Mouse (Mus musculus) kidney, postnatal 0 days (tissue): ENCODE data around the gene Cyp2t4. TPM values are rescaled to one million over a fixed set of nuclear protein-coding genes. Genes with fewer than 3 reads are reported as not detected.

ENCODE experiments used
- ATAC-seq: fragments of 200-750 bp; cut with Nextera tagmentation; replicated peaks from 2 replicates; pipeline ENCODE4 v1.8.0; 2017; ENCODE audit warnings: low read depth, moderate number of reproducible peaks, moderate TSS enrichment, moderate library complexity; ENCODE audit not compliant: low FRiP score
- DNase-seq: peaks from one replicate; pipeline ENCODE4 v3.0.0-alpha.2; 2016; ENCODE audit warnings: low spot score
- H3K27ac ChIP-seq: fragments of 300-500 bp; sonication (generic); 2 replicates; pipeline ENCODE4 v1.5.1; 2014; ENCODE audit warnings: mild to moderate bottlenecking
- H3K27me3 ChIP-seq: fragments of 300-500 bp; sonication (generic); 2 replicates; pipeline ENCODE4 v1.6.1; 2014; ENCODE audit warnings: low read length, mixed read lengths; ENCODE audit not compliant: insufficient read depth
- H3K36me3 ChIP-seq: fragments of 300-500 bp; sonication (generic); 2 replicates; pipeline ENCODE4 v1.6.1; 2014; ENCODE audit warnings: low read length, mixed read lengths; ENCODE audit not compliant: insufficient read depth
- H3K4me1 ChIP-seq: fragments of 300-500 bp; sonication (generic); replicated peaks from 2 replicates; pipeline ENCODE4 v1.6.1; 2014; ENCODE audit warnings: antibody characterized with exemption, low read length, mixed read lengths; ENCODE audit not compliant: insufficient read depth
- H3K4me2 ChIP-seq: fragments of 300-500 bp; sonication (generic); 2 replicates; pipeline ENCODE4 v1.6.1; 2014; ENCODE audit warnings: mild to moderate bottlenecking, low read length, moderate library complexity, mixed read lengths
- H3K4me3 ChIP-seq: fragments of 300-500 bp; sonication (generic); replicated peaks from 2 replicates; pipeline ENCODE4 v1.5.1; 2014; ENCODE audit warnings: low read depth, low read length
- H3K9ac ChIP-seq: fragments of 300-500 bp; sonication (generic); 2 replicates; pipeline ENCODE4 v1.6.1; 2014; ENCODE audit warnings: low read depth, low read length
- H3K9me3 ChIP-seq: fragments of 300-500 bp; sonication (generic); replicated peaks from 2 replicates; pipeline ENCODE4 v1.6.1; 2016; ENCODE audit warnings: low read length, inconsistent platforms, mixed read lengths
- CTCF ChIP-seq: IDR thresholded peaks from 2 replicates; pipeline ENCODE4 v1.5.1; 2016; ENCODE audit warnings: antibody characterized with exemption, low read depth, mild to moderate bottlenecking, moderate library complexity
- WGBS: fragments of 180-500 bp; shearing (Covaris S2); extraction: QIAGEN DNeasy Blood & Tissue Kit; methylation state at CpG from one replicate; pipeline ENCODE4 v1.1.7; 2014; 5-methylcytosine and 5-hydroxymethylcytosine counted together
- polyA plus RNA-seq: library from polyadenylated mRNA; unstranded; fragments of >200 nt; fragmentation: Nextera tagmentation; extraction: Ambion mirVana; gene quantifications from 2 replicates; pipeline ENCODE4 v1.2.1, GENCODE M21; 2015

The Cyp2t4 gene
- polyA plus RNA-seq, 1 experiment from 2014 or later, result not detected

GRCm38 (mm10) chr7:27165007-27165655 lies 11.6 kb downstream of the Cyp2t4 start:
- no peak for ATAC-seq

GRCm38 (mm10) chr7:27165696-27166095 lies 12.2 kb downstream of the Cyp2t4 start:
- WGBS, result 3% methylated on average over 8 of the region's 8 CpGs
- no peak for TF ChIP-seq CTCF
- H3K9ac ChIP-seq, result peak overlapping the region; percentile 69
- peaks cover 30% of the 10 kb centered on the region; the same call in 1 of the 2 replicates for H3K4me1 ChIP-seq
- peak overlapping the region; percentile 93 for H3K27ac ChIP-seq
- H3K9me3 ChIP-seq, result no peaks in the 10 kb centered on the region
- DNase-seq, result no peak
- no peaks in the 10 kb centered on the region for H3K27me3 ChIP-seq
- H3K4me2 ChIP-seq, result peak overlapping the region; percentile 66
- H3K36me3 ChIP-seq, result peaks cover 3% of the 10 kb centered on the region; the same call in 1 of the 2 replicates
- no peak for ATAC-seq
- H3K4me3 ChIP-seq, result peak overlapping the region; percentile 62

More at GRCm38 (mm10) chr7:27165007-27165655, 11.6 kb downstream of the Cyp2t4 start:
- no peak for TF ChIP-seq CTCF
- DNase-seq, result no peak
- peaks cover 34% of the 10 kb centered on the region; the same call in 1 of the 2 replicates for H3K4me1 ChIP-seq
- no peaks in the 10 kb centered on the region for H3K27me3 ChIP-seq
- no peaks in the 10 kb centered on the region for H3K9me3 ChIP-seq
- H3K4me3 ChIP-seq, result peak overlapping the region; percentile 62
- peaks cover 3% of the 10 kb centered on the region; the same call in 1 of the 2 replicates for H3K36me3 ChIP-seq
- H3K9ac ChIP-seq, result peak overlapping the region; percentile 69
- H3K27ac ChIP-seq, result peak overlapping the region; percentile 93
- 58% methylated on average over 22 of the region's 23 CpGs for WGBS
- H3K4me2 ChIP-seq, result peak overlapping the region; percentile 66

- no peaks in the 10 kb centered on the region for H3K9me3 ChIP-seq
- ATAC-seq, result peak; percentile 81
- peaks cover 7% of the 10 kb centered on the region; the same call in 1 of the 2 replicates for H3K36me3 ChIP-seq
- no peaks in the 10 kb centered on the region for H3K27me3 ChIP-seq
- H3K4me2 ChIP-seq, result peak overlapping the region; percentile 66
- peak; percentile 87 for DNase-seq
- peak overlapping the region; percentile 62 for H3K4me3 ChIP-seq
- WGBS, result 1% methylated on average over 22 of the region's 43 CpGs
- peak overlapping the region; percentile 69 for H3K9ac ChIP-seq
- no peak for TF ChIP-seq CTCF
- peaks cover 27% of the 10 kb centered on the region; the same call in 1 of the 2 replicates for H3K4me1 ChIP-seq
- H3K27ac ChIP-seq, result peak overlapping the region; percentile 93
These were observed 12.7 kb downstream of the Cyp2t4 start for GRCm38 (mm10) chr7:27166229-27166613.

GRCm38 (mm10) chr7:27166614-27167474 lies 13.3 kb downstream of the Cyp2t4 start, which contains the start of gene Egln2:
Egln2 (minus strand) TSS chr7:27166802.
- peak within 1 kb of the TSS; percentile 93 for H3K27ac ChIP-seq
- peaks cover 27% of the 10 kb centered on the region; the same call in 1 of the 2 replicates for H3K4me1 ChIP-seq
- under 1% methylated on average over 47 of the region's 61 CpGs for whole genome bisulfite sequencing
- H3K36me3 ChIP-seq, result peaks cover 11% of the 10 kb centered on the region; the same call in 1 of the 2 replicates
- peak; percentile 95 for DNase-seq
- TF ChIP-seq CTCF, result no peak
- H3K4me3 ChIP-seq, result peak within 1 kb of the TSS; percentile 62
- peak; percentile 79 for ATAC-seq
- H3K9me3 ChIP-seq, result no peaks in the 10 kb centered on the region
- peak within 1 kb of the TSS; percentile 69 for H3K9ac ChIP-seq
- H3K4me2 ChIP-seq, result peak within 1 kb of the TSS; percentile 66
- H3K27me3 ChIP-seq, result no peaks in the 10 kb centered on the region

- 65% methylated on average over 11 of the region's 11 CpGs for WGBS
- Histone ChIP-seq H3K4me2 (peak overlapping the region; percentile 66), H3K27me3 (no peaks in the 10 kb centered on the region), H3K4me3 (peak overlapping the region; percentile 62), H3K9ac (peak overlapping the region; percentile 69; the same call in 1 of the 2 replicates), H3K27ac (peak overlapping the region; percentile 93), H3K36me3 (peaks cover 19% of the 10 kb centered on the region; the same call in 1 of the 2 replicates), H3K9me3 (no peaks in the 10 kb centered on the region), H3K4me1 (peaks cover 27% of the 10 kb centered on the region; the same call in 1 of the 2 replicates)
- no peak for TF ChIP-seq CTCF
- DNase-seq (no peak), ATAC-seq (no peak)
These were observed 14.1 kb downstream of the Cyp2t4 start for GRCm38 (mm10) chr7:27167475-27168094.
